Mouse (Mus musculus): ENCODE measurements around the gene Sod2.
"Not testable (repeated sequence)": the region's sequence is repeated elsewhere in the genome, so short reads cannot be mapped to it uniquely, and the experiment has no call there.

Sod2 gene

DNA sequence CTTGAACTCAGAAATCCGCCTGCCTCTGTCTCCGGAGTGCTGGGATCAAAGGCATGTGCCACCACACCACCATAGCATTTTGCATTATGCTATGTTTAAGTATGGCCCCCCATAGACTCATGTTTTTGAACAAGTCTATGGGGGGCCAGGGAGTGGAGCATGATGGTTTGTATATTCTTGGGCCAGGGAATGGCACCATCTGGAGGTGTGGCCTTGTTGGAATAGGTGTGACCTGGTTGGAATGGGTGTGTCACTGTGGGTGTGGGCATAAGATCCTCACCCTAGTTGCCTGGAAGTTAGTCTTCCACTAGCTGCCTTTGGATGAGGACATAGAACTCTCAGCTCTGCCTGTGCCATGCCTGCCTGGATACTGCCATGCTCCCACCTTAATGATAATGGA, at the start of gene Sod2:
TSS of gene Sod2 (plus strand) at position 301 of the 400 bp plus-strand sequence.
- not testable (repeated sequence) for DNase-seq (ENCODE audit: low read depth, low spot score)

DNA sequence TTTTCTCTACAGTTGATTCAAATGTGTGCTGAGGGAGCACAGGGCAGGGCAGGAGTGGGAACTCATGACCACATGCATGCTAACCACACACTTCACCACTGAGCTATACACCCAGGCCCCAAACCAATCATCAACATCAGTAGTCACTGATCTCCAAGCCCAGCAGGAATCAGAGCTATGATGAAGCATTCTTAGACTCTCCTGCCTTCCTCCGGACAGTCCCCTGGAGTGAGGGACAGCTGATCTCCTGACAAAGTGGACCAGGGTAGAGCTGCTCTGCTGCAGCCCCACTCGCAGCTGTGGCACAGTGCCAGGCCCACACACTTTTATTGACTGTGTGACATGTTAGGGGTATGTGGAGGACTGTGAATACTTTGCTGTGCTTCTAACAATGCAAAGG, 47.3 kb upstream of the Sod2 start:
- DNase-seq (ENCODE audit: low read depth, low spot score): not testable (repeated sequence)

DNA sequence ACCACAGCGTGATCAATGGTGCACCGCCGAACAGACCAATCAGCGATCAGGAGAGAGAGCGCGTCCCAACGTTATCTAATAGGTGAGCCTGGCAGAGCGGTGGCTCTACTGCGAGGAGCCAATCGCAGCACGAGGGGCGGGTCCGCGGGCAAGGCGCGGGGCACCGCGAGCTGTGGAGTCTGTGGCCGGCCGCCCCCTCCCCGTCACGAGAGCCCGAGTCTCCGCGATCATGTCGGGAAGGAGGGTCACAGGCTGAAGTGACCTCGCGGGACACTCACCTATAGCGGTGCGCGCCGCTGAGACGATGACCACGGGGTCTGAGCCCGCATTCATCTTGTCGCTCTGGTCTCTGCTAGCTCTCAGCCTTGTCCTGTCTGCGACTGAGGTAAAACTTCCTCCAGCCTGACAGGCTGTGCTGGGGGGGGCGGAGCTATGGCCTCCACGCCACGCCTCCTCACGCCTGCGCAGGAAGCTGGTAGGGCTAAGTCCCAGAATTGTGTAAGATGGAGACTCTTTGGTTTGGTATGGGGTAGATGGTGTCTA, 46.2 kb upstream of the Sod2 start, which contains the start of gene Acat2:
TSS of gene Acat2 (minus strand) at position 417 of the 543 bp plus-strand sequence.
- peak; percentile 97 for DNase-seq (ENCODE audit: low read depth, low spot score)

DNA sequence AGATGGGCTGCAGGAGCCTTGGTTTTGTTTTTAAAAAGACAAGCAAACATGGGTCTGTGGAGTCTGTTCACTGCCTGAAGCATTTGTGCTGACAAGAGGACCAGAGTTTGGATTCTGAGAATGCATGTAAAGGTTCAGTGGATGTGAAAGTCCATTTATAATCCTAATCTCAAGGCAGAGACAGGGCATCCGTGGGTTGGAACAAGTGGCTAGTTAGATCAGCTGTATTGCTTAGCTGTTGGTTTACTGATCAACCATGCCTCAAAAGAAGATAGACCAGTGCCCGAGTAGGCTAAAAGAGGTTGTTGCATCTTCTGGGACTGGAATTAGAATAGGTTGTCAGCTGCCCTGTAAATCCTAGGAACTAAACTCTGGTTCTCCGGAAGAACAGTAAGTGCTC, 43.2 kb upstream of the Sod2 start:
- DNase-seq (ENCODE audit: low read depth, low spot score): no peak

DNA sequence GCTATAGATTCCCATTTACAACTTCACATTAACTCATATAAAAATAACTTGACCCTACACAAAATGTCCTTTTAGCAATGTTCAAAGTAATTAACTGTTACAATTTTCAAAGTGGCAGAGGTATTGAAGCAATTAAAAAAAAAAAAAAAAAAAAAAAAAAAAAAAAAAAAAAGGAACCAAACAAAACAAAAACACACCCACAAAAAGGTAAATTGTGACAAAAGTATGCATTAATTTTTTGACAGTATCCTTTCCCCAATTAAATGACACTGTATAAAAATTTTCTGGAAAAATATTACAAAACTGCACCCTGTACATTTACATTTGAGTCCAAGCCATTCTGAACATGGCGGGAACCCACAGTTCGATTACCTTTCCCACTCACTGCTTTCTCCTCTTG, 39.5 kb upstream of the Sod2 start:
- DNase-seq (ENCODE audit: low read depth, low spot score): no peak

DNA sequence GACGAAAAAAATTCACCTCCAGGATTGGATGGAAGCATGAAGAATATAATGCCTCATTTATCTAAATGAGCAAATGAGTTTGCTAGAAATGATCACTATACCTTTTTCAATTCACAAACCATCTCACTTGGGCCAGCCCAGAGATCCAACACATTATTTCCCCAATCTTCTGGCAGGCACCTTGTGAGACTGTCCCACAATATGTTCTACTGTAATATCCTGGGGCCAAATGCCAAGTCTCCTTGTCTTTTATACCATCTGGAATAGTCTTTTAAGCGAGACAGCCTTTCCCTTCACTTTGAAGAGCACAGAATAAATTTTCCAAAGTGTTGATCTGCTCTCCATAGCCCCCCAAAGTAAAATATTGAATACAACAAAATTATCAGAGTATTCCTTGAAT, 32.8 kb upstream of the Sod2 start:
- DNase-seq (ENCODE audit: low read depth, low spot score): peak; percentile 52

DNA sequence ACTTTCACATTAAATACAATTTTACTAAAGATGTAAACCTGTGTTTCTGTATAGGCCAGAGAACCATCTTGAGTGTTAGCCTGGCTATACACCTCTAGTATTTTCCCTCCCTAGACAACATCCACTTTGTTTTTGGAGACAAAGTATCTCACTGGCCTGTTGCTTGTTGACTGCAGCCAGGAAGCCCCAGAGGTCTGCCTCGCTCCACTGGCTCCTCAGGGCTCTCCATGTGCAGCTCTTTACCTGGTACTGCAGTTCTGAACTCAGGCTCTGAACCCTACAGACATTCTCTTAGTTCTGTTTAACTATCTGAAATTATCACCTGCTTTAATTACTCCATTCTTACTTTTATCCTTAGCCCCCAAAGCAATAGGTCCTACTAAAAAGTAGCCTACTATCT, 28.1 kb upstream of the Sod2 start:
- DNase-seq (ENCODE audit: low read depth, low spot score): no peak

DNA sequence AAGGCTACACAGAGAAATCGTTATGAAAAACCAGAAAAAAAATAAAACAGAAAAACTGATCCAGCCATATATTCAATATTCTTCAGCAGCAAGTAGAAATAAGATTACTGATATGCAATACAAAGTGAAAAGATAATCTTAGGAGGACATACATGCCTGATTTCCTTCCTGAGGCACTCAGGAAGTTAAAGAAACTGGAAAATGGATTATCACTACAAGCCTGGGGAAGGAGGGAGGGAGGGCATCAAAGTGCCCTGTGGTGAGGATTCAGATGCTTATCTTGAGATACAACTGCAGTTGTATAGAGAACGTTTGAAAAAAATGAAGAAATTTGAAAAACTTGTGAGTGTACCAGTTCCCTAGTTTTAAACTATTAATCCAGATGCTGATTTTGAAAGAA, 22.7 kb upstream of the Sod2 start:
- no peak for DNase-seq (ENCODE audit: low read depth, low spot score)

DNA sequence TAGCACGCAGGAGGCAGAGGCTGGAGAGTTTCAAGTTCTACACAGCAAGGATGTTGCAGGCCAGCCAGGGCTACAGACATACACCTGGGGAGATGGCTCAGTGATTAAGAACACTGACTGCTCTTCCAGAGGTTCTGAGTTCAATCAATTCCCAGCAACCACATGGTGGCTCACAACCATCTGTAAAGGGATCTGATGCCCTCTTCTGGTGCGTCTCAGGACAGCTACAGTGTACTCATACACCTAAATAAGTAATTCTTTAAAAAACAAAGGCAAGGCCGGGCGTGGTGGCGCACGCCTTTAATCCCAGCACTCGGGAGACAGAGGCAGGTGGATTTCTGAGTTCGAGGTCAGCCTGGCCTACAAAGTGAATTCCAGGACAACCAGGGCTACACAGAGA, 18.6 kb upstream of the Sod2 start:
- DNase-seq (ENCODE audit: low read depth, low spot score): not testable (repeated sequence)

DNA sequence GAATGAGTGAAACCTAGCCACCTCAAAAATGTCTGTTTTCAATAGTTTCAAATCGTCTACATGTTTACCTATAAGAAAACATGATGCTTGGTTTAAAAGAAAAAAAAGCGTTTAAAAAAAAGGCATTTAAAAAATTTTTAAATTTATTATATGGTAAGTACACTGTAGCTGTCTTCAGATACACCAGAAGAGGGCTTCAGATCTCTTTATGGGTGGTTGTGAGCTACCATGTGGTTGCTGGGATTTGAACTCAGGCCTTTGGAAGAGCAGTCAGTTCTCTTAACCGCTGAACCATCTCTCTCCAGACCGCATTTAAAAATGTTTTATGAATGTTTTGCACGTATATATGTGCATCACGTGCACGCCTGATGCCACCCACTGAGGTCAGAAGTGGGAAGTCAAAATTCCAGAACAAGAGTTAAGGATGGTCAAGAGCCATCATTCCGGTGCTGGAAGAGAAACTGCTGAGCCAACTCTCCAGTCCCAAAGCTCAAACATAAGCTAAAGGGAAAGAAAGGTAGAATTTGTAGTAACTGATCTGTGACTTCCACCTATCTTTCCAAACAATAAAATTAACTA, 16.0 kb upstream of the Sod2 start:
- no peak for DNase-seq (ENCODE audit: low read depth, low spot score)

DNA sequence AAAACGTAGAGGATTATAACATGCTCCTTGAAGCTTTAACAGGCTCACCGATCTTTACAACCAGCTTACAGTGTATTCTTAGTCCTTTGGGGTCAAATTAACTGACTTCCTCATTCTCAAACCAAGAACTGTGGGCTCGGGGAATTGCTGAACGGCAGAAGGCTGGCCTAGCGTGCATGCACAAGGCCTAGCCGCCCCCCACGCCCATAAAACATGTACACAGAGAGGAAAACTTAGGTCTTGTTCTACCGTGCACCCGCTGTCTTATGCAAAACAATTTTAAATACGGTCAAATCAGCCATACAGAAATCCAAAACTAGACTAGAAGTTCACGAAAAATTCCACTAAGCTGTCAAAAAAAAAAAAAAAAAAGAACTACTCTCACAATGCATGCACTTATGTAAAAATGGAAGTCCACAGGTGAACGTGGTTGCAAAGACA, 15.4 kb upstream of the Sod2 start:
- peak; percentile 44 for DNase-seq (ENCODE audit: low read depth, low spot score)

DNA sequence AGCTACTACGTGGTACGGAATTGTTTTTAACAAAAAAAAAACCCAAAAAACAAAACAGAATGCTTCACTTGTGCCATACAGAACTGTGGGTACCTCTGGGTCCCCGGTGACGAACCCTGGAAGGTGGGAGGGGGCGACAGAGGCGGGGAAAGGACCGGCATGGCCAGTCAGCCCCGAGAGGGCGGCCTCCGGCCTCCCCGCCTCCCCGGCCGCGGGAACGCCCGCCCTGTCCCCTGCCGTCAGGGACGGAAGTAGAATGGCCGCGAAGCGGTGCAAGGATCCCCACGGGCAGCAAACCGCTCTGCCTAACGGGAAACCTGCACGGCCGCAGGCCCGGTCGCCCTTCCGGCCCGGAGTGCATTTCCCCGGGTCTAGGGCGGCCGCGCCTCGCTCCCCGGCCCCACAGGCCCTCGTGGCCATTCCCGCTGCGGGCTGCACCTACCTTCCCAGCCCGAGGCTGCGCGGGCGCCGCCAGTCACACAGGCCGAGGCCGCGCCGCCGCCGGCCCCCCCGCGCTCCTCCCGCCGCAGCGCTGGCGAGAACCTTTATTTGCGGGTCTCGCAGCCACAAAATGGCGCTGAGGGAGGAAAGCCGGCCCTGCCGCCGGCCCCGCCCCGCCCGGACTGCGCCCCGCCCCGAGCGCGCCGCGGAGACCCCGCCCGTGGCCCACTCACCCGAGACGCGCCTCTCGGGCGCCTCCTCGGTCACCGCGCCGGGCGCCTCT, 14.8 kb upstream of the Sod2 start:
- peak; percentile 89 for DNase-seq (ENCODE audit: low read depth, low spot score)

DNA sequence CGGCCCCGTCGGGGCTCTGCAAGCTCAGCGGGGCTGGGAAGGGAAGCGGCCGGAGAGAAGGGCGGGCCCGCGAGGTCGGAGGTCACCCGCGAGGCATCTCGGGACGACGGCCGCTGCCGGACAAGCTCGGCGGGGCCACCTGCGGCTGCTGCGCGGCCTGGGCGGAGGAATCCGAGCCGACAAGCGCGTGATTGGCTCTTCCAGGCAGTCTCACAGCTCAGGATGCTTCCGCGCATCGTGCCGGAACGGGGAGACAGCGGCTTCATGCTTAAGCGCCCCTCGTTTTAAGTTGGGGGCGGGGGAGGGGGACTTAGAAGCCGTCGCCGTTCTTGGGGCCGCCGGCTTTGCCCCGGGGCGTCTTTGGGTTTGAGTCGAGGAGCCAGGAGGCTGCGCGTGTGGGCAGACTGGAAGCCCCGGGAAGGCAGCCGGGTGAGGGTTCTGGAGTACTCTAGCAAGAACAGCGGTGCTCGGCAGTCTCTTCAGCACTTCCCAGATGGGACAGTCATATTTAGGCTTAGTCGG, 14.1 kb upstream of the Sod2 start:
- peak; percentile 99 for DNase-seq (ENCODE audit: low read depth, low spot score)

DNA sequence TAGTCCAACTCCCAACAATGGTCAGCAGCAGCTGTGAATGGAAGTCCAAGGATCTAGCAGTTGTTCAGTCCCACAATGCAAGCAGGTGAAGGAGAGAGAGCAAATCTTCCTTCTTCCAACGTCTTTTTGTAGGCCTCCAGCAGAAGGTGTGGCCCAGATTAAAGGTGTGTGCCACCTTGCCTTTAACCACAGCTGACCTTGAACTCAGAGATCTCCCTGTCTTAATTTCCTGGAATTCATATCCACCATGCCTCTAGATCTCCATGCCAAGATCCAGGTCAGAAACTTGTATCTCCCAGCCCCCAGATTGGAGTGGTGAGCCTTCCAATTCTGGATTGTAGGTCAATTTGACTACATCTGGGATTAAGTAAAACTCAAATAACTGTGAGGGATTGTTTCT, 12.6 kb upstream of the Sod2 start, which contains the start of gene Wtap:
TSS of gene Wtap (minus strand) at position 101 of the 400 bp plus-strand sequence.
- no peak for DNase-seq (ENCODE audit: low read depth, low spot score)

DNA sequence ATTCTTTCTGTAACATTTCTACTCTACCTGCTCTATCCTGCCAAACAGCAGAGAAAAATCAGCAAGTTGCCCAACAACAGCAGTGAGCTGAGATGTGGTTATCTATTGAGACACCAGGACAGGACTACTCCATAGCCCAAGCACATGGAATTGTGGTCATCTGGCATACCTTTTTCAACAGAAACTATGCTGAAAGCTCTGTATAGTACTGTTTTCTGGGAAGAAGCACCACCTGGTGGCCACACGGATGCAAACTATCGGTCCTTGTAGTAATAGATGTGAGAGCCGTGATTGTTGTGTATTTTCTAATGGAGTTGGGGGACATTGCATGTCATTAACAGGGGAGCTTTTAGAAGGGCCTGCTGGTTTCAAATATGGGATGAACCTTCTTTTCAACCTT, 10.3 kb upstream of the Sod2 start:
- DNase-seq (ENCODE audit: low read depth, low spot score): peak; percentile 81

DNA sequence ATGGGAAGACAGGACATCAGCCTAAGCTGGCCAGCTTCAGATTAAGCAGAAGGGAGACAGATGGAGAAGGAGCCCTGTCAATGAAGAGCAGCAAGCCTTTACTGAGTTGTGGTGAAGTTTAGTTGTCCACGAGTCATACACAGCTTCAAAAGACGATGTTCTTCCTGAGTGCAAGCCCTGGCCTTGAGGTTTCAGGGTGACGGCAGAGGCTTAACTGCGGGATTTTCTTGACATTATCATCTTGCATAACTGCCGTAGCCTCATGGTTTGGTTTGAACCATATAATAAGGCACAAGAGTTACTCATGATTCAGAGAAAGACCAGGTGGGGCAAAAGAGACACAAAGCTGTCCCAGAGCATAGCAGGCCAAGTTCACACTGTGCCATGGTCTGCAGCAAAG, 8.8 kb upstream of the Sod2 start:
- DNase-seq (ENCODE audit: low read depth, low spot score): no peak

DNA sequence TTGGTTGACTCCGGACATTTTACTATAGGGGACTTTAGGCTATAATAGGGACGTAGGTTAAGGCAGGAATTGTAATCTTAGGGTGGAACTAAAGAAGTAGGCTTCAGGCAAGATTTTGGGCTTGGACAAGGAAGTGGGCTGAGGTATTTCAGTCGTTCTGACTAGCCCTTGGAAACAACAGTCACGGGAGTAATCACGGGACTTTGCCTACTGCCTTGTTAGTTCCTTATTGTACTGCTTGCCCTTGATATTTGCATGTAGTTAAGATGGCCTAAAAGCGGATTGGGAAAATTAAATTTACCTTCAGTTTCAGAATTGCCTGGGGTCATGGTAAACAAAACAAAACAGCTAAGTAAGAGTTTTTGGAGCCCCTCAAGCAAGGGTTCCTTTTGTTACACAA, 7.6 kb upstream of the Sod2 start:
- DNase-seq (ENCODE audit: low read depth, low spot score): no peak

DNA sequence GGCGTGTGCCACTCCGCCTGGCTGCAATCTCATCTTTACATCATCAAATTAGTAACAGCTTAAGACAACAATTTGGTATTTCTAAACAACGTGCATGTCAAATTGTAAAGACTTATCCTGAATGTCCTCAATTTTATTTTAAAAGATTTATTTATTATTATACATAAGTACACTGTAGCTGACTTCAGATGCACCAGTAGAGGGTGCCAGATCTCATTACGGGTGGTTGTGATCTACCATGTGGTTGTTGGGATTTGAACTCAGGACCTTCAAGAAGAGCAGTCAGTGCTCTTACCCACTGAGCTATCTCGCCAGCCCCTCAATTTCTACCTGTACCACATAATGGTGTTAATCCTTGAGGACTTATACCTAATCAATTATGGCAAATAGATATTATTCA, 4.4 kb upstream of the Sod2 start:
- DNase-seq (ENCODE audit: low read depth, low spot score): not testable (repeated sequence)

DNA sequence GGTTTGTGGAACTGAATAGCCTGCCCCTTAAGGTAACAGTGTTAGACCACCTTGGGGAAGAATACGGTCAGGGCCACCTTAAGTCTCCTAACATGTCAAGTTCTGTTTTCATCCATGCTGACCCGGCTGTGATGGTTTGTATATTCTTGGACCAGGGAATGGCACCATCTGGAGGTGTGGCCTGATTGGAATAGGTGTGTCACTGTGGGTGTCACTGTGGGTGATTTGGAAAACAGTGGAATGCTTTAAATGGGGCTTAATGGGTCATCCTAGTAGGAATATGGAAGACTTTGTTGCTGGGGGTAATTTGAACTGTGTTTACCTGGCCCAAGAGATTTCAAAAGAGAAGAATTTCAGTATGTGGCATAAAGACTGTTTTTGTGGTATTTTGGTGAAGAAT, 2.2 kb upstream of the Sod2 start:
- not testable (repeated sequence) for DNase-seq (ENCODE audit: low read depth, low spot score)

DNA sequence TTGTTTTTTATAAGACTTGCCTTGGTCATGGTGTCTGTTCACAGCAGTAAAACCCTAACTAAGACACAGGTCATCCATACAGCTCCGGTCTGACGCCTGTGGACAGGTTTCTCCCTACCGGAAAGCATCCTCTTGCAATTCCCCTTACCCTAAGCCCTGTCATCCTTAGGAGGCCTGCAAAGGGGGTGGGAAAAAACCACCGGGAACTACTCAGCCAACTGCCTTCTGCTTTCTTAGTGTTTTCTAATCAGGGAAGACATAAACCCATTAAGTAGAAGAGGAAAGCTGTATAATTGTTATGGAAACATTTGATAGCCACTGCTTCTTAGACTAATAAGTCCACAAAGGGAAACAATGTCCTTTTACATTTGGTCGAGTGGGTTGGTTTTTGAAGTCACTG, 338 bp downstream of the Sod2 start:
- no peak for DNase-seq (ENCODE audit: low read depth, low spot score)

DNA sequence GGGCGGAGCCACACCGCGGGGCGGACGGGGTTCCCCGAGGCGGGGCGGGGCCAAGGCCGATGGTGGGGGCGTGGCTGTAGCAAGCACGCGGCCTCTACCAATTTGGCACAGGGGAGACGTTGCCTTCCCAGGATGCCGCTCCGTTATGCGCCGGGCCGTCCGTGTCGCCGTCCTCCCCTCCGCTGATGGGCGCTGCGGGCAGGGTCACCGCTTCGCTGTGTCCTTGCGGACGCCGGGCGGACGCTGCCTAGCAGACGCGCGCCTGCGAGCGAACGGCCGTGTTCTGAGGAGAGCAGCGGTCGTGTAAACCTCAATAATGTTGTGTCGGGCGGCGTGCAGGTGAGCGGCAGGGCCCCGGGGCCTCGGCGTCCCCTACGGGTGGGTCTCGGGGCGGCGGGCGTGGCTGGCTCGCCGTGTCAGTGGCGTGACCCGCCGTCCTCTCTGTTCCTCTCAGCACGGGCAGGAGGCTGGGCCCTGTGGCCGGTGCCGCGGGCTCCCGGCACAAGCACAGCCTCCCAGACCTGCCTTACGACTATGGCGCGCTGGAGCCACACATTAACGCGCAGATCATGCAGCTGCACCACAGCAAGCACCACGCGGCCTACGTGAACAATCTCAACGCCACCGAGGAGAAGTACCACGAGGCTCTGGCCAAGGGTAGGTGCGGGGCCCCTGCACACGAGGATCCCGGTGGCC, 1.2 kb downstream of the Sod2 start:
- DNase-seq (ENCODE audit: low read depth, low spot score): peak; percentile 99

DNA sequence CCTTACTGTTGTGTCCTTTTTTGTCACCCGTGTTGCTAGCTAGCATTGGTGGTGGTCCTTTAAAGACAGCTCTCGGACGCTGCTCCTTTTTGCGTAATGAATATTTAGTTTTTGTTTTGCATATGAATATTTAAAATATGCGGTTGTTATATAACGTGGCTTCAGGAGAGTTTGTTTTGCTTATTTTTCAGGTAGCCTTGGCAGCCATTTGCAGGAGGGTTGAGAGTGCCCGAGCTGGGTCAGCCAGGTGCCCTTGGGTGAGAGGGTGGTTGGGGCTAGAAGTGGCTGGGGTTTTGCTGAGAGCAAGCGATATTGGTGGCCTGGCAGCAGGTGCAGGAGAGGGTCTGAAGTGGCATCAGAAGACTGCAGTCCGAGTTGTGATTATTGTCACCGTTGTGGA, 1.9 kb downstream of the Sod2 start:
- peak; percentile 17 for DNase-seq (ENCODE audit: low read depth, low spot score)

All from brain, adult 2 months (tissue).